Mouse (Mus musculus) gastrocnemius, adult 2 months (tissue): ENCODE measurements around the gene Pla1a. TPM values are rescaled to one million over a fixed set of nuclear protein-coding genes. Genes with fewer than 3 reads are reported as not detected.

ENCODE experiments used
- DNase-seq: peaks from one replicate; pipeline ENCODE4 v3.0.0; 2022
- H3K27ac ChIP-seq: fragments of 200-600 bp; 2 replicates; pipeline ENCODE4 v1.8.1; 2022; ENCODE audit warnings: mild to moderate bottlenecking
- H3K4me3 ChIP-seq: fragments of 200-600 bp; 2 replicates; pipeline ENCODE4 v1.8.1; 2022; ENCODE audit warnings: mild to moderate bottlenecking, moderate library complexity
- CTCF ChIP-seq: fragments of 200-600 bp; IDR thresholded peaks from 2 replicates; pipeline ENCODE4 v1.8.1; 2022; ENCODE audit warnings: antibody characterized with exemption, mild to moderate bottlenecking, moderate library complexity
- intact Hi-C: fragments of 180-260 bp; cut with DNase I; formaldehyde crosslinking; loops from one replicate; pipeline ENCODE4 v1.15.1; 2025
- total RNA-seq, 2 experiments: library from RNA; stranded (reverse); gene quantifications; 2 replicates each; pipeline ENCODE4 v1.2.3; 2021

The Pla1a gene
- total RNA-seq, 2 experiments from 2014 or later = 5.3 to 6.3 TPM

DNA sequence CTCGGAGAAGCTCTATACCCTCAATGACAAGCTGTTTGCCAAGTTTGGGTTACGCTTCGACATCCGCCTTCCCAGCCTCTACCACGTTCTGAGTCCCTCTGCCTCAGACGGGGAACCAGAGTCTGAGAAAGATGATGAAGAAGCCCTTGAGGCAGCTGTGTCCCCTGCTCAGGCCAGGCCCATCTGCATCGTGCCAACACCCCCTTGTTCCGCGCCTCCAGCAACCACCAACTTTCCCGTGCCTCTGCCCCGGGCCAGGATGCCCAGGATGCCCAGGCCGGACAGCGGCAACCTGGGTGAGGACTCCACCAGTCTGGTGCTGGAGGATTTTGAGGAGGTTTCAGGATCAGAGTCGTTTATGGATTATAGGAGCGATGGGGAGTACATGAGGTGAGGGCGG lies 59.0 kb downstream of the Pla1a start:
- no peak for DNase-seq
- Histone ChIP-seq H3K4me3 (peak overlapping the region; percentile 19; the same call in 1 of the 2 replicates), H3K27ac (peak overlapping the region; percentile 96)
- TF ChIP-seq CTCF = no peak
- intact Hi-C loops = loop anchor here (10.0 kb wide), 1 partner anchor 111 kb away; no protein-coding TSS in a partner anchor

DNA sequence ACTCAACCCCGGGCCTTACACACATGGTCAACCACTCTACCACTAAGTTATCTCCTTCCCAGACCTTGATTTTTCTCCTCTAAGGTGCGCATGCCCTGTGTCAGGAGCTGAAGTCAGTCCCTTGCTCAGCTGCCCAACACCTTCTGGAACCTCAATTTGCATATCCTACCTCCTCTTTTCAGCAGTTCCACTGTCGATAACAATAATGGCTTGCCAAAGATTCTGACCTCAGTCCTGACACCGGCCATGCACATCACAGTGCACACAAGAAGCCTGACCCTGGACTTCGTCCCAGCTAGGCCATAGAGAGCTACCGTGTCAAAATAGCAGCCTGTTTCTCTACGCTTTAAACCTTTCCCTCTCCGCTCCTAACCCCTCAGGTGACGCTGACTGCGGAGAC lies 59.5 kb downstream of the Pla1a start:
- TF ChIP-seq CTCF = no peak
- no peak for DNase-seq
- peak overlapping the region; percentile 96 for H3K27ac ChIP-seq
- intact Hi-C loops = loop anchor here (10.0 kb wide), 1 partner anchor 111 kb away; no protein-coding TSS in a partner anchor
- H3K4me3 ChIP-seq = no peak overlapping the region

DNA sequence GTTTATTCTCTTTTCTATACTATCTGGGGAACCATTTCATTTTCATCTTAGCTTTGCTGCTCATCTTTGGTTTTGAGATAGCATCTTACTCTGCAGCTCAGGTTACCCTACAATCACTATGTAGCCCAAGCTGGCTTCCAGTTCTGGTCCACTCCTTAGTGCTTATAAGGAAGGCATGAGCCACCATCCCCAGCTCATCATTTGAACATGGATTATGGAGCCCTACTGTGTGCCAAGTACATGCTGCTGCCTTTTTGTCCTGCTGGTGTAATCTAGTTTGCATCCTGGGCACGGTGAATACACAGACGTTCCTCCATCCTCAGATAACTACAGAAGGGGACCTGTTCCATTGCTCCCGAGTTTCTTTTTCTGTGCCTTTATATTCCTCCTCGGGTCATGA lies 60.1 kb downstream of the Pla1a start:
- intact Hi-C loops = loop anchor here (10.0 kb wide), 1 partner anchor 112 kb away; no protein-coding TSS in a partner anchor
- DNase-seq = no peak
- peak overlapping the region; percentile 96 for H3K27ac ChIP-seq
- TF ChIP-seq CTCF = no peak
- no peak overlapping the region for H3K4me3 ChIP-seq

DNA sequence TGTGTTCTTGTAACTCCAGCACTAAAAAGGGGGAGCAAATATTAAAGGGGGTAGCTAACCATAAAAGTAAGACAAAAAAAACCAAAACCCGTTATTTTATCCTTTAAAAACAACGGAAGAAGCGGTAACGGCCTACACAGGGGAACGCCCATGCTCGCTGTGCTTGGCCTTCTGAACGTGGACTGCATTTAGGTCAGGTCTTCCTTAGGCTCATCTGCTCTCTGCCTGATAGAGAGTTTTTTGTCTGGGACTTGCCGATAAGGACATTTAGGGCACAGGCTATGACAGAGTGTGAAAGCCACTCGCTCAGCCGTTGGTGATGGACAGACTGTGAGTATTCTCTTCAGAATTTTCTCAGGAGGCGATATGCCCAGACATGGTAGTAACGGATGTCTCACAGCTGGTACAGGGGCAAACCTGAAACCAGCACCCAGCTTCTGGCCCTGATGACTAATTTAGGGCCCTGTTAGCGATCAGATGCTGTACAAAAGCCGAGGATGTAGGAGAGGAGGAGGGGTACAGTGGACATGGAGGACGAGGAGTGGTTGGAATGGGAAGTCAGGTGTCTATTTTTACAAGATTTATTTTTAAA lies 61.1 kb downstream of the Pla1a start:
- no peak for DNase-seq
- peak overlapping the region; percentile 96 for H3K27ac ChIP-seq
- H3K4me3 ChIP-seq = peak overlapping the region; percentile 21
- no peak for TF ChIP-seq CTCF
- intact Hi-C loops = loop anchor here (10.0 kb wide), 1 partner anchor 113 kb away; no protein-coding TSS in a partner anchor

DNA sequence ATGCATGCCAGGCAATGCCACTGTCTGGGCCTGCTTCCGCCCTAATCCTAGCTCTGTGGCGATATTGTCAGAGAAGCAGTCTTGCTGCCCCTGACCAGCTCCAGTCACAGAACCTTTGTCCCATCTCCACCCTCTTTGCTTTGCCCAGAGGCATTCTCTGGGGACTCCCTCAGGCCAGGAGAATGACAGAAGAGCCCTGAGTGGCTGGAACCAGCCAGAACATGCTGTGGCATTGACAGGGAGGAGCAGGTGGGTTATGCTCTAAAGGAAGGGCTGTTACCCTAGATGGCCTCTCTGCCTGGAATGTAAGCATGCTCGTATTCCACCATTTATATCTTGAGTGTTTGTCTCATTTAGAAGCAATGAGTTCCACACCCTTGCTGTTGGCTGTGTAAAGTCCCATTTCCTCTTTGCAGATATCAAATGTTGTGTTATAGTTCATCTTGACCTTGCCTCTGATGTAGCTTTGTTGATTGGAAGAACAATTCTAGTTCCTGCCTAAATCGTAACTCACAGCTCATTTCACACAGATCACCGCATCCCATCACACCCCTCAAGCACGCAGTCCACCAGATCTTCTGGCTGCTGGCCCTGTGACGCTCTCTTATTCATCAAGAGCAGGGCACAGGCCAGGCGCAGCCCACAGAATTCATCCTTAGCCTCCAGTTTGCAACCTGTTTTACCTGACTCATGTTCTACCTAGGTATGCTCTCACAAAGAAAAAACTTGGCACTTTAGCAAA lies 62.1 kb downstream of the Pla1a start:
- intact Hi-C loops = loop anchor here (10.0 kb wide), 1 partner anchor 114 kb away; no protein-coding TSS in a partner anchor
- peak overlapping the region; percentile 96 for H3K27ac ChIP-seq

DNA sequence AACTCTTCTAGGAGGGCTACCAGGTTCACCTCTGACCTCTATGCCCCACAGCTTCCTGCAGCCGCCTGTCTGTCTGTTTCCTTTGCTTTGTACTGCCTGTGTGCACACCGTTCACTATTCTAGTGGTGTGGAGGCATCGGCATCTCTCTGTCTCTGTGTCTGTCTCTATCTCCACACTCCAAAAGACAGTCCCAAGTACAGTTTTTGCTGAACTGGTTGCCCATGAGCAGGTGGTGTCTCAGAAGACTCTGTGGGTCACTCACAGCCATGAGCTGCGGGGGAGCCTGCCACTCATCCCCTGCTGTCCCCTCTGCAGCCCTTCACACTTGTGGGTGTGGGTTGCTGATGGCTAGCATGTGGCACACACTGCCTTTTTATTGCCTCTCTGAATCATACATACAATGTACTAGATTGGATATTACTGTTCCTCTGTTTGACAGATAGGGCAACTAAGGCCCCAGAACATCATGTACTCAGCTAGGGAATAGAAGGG lies 62.9 kb downstream of the Pla1a start:
- DNase-seq = peak; percentile 35
- H3K4me3 ChIP-seq = peak overlapping the region; percentile 50
- TF ChIP-seq CTCF = no peak
- intact Hi-C loops = loop anchor here (10.0 kb wide), 1 partner anchor 115 kb away; no protein-coding TSS in a partner anchor
- H3K27ac ChIP-seq = peak overlapping the region; percentile 96

More for the DNA sequence above, 62.1 kb downstream of the Pla1a start:
- TF ChIP-seq CTCF = no peak
- peak overlapping the region; percentile 50 for H3K4me3 ChIP-seq
- DNase-seq = peak; percentile 83

DNA sequence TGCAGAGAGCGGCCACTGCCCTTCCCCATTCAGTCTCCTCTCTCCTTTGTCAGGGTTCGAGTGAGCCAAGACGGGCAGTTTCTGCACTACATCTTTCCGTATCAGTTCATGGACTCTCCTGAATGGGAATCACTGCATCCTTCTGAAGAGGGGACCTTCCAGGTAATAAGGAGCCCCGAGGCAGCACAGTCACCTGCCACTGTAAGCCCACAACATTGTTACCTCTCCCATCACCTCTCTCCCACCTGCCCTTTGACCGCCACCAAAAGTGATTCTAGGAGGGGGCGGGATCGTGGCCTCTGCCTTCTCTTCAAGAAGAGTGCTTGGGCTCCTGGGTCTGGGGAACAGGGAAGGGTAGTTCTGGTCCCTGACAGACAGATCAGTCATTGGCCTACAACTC lies 63.5 kb downstream of the Pla1a start:
- peak overlapping the region; percentile 96 for H3K27ac ChIP-seq
- intact Hi-C loops = no loop called here
- H3K4me3 ChIP-seq = peak overlapping the region; percentile 1; the same call in 1 of the 2 replicates
- TF ChIP-seq CTCF = no peak
- peak; percentile 46 for DNase-seq

DNA sequence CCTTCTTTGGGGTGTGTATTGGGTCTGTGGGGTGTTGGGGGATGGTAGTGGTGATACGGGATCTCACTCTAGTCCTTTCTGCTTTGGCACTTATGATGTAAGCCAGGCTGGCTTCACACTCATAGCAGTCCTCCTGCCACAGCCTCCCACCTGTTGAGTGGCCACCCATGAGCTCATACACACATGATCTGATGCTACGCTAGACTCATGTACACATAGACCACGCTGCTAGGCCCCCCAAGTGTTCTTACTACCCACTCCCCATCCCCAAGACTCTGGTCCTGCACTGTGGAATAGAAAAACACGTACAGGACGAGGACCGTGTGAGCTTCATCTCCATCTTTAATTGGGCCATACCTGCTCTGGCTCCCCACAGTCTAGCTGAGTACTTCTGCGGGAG lies 63.9 kb downstream of the Pla1a start:
- TF ChIP-seq CTCF = no peak
- DNase-seq = no peak
- intact Hi-C loops = no loop called here
- peak overlapping the region; percentile 1; the same call in 1 of the 2 replicates for H3K4me3 ChIP-seq
- peak overlapping the region; percentile 96 for H3K27ac ChIP-seq

DNA sequence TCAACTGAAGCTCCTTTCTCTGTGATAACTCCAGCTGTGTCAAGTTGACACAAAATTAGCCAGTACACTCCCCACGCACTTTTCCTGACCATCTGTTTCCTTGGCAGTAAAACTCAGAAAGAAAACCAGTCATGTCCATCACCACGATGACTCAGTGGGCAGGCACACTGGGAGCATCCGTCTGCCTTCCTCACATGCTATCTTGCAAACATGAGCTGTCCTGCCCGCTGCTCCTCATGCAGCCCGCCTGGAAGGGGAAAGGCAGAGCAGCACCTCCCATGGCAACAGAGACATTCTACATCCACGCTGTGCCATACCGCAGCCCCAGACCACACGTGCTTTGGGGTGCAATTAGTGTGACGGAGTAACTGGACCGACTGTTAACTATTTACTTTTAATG lies 64.6 kb downstream of the Pla1a start:
- no peak for TF ChIP-seq CTCF
- peak; percentile 56 for DNase-seq
- Histone ChIP-seq H3K4me3 (peak overlapping the region; percentile 15; the same call in 1 of the 2 replicates), H3K27ac (peak overlapping the region; percentile 96)
- intact Hi-C loops = no loop called here

DNA sequence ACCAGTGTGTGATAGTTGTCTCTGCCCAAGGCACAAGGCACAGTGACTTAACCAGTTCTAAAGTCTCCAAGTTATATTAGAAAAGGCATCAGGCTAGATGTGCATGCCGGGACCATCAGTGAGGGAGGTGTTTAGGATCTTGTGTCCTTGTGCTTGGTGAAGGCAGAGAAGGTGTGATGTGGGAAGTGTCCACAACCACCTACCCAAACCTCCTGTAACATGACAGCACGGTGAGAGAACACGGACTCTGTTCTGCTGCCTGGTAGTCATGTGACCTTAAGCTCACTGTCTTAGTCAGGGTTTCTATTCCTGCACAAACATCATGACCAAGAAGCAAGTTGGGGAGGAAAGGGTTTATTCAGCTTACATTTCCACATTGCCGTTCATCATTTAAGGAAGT lies 66.7 kb downstream of the Pla1a start:
- H3K27ac ChIP-seq = peak overlapping the region; percentile 92
- no peak for TF ChIP-seq CTCF
- intact Hi-C loops = no loop called here
- no peak for DNase-seq
- no peak overlapping the region; the same call in 1 of the 2 replicates for H3K4me3 ChIP-seq

DNA sequence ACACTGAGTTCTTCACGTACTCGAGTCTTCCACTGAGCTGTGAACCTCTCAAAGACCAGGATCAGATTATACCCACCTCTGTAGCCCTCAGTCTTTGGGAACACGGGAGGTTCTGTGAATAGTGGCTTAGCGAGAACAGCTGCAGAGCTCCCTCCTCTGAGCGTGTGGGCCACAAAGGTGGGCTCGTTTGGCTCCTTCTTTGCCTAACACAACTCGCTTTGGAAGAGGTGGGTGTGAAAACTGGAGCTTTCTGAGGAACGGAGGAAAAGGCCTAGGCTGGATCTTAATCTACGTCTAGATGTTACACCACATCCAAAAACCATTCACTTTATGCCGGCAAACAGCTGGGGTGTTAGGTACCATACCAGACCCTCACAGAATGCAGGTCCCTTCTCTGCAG lies 67.6 kb downstream of the Pla1a start:
- H3K27ac ChIP-seq = peak overlapping the region; percentile 92
- intact Hi-C loops = no loop called here

DNA sequence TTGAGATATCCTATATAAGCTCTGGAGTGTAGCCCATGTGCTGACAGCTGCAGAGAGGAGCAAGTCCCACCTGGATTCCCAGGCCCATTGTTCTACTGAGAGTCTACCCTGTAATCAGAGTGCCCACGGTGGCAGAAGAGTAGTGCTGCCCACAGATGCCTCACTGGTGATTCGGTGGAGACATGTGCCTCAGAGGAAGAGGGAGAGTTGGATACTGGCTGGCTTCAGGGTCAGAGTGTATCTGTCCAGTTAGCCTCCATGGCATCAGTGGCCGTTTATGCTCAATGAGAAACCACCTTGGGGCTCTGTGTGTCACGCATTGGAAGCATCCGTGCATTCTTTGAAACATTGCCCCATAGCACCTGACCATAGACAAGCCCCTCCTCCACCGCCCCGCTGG lies 69.3 kb downstream of the Pla1a start:
- Histone ChIP-seq H3K27ac (peak overlapping the region; percentile 92), H3K4me3 (peak overlapping the region; percentile 79)
- intact Hi-C loops = loop anchor here (5.0 kb wide), 1 partner anchor 34 kb away; no protein-coding TSS in a partner anchor
- no peak for TF ChIP-seq CTCF
- DNase-seq = peak; percentile 41

More for the DNA sequence above, 67.6 kb downstream of the Pla1a start:
- peak overlapping the region; percentile 79 for H3K4me3 ChIP-seq
- TF ChIP-seq CTCF = no peak
- no peak for DNase-seq

DNA sequence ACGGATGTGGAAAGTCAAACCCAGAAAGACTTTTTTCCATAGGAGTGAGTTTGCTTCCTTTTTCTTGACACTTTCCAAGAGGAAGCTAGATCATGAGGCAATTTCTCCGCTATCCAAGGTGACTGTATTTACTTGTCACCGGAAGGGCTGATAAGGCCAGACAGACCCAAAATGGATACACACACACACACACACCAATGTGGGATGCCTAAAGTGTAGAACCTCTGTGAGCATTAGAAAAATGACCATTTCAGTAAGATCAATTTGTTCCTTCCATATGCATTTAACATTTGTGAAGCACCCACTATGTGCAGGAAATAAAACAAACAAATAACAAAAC lies 69.7 kb downstream of the Pla1a start:
- DNase-seq = no peak
- intact Hi-C loops = loop anchor here (5.0 kb wide), 1 partner anchor 34 kb away; no protein-coding TSS in a partner anchor
- Histone ChIP-seq H3K27ac (peak overlapping the region; percentile 92), H3K4me3 (peak overlapping the region; percentile 79)
- TF ChIP-seq CTCF = no peak
